In the genomic region with DNA sequence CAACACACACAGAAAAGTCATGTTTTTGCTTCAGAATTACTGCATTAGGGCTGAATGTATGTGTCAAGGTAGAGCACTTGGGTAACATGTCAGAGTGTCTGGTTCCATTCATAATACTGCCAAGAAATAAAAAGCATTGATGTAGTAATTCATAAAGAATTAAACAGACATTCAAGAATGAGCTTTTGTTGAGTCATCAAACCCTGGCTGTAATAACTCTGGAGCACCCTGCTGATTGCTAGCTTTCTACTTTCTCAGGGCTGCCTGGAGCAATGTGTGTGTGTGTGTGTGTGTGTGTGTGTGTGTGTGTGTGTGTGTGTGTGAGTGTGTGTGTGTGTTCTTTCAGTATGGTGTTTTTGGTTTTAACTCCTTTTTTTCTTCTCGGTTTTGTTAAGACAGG, we compare ENCODE assay signal across 1 mouse cellular context.
TF ChIP-seq lines count a peak whose summit lies in the region.

No protein-coding gene starts in this region.

TF ChIP-seq in MEL, 35 proteins besides CTCF, POLR2A, EP300 and RAD21 (continued from another document):
- no peak for TF ChIP-seq ZNF384 (IDR thresholded peaks at IDR 0.05; ENCODE audit: low read depth, low read length)
